In the genomic region with DNA sequence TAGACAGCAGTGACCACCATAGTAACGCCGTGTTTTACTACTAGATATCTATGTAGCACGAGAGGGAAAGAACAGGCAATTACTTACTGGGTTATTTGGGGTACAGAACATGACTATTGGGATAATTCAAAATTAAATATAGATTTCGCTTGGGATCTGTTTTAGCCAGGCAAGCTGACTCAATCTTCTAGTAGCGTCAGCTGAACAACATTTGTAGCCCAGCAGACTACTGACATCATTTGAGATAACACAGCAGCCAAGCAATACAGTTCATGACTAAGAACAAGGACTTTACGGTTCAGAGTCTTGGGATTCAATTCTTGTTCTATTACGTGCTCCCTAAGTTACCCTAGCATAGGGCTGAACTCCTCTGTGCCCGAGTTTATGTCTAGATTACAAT, we compare ENCODE assay signal across 15 mouse cellular contexts. TPM values are rescaled to one million over a fixed set of nuclear protein-coding genes. Genes with fewer than 3 reads are reported as not detected.
DNase-seq lines count a peak whose midpoint lies in the region; ATAC-seq and TF ChIP-seq lines count a peak whose summit lies in the region.
"Had no signal": no experiment of that assay in that cellular context is flagged by ENCODE, and none has a peak within 500 bp of the region (broad histone marks: within the 10 kb centered on the region; RNA-seq: fewer than 3 reads in every experiment).

No protein-coding gene starts in this region.

- TF ChIP-seq POLR2A in cortical plate, adult 2 months (IDR thresholded peaks at IDR 0.05; ENCODE audit: extremely low read depth, insufficient read depth, low read length) = no peak

- H3K9me3 ChIP-seq in ES-E14 (ENCODE audit: control insufficient read depth, insufficient read depth, low read depth, low read length) = no peaks in the 10 kb centered on the region
- H3K9me3 ChIP-seq in hindbrain, embryonic 10.5 days = no peaks in the 10 kb centered on the region
- no peaks in the 10 kb centered on the region for H3K9me3 ChIP-seq in midbrain, embryonic 13.5 days
- H3K9me3 ChIP-seq: limb, embryonic 10.5 days had no signal

- WGBS in hindbrain, embryonic 10.5 days = 89% methylated on average over 8 of the region's 8 CpGs
- WGBS in midbrain, embryonic 13.5 days = 75% methylated on average over 8 of the region's 8 CpGs

- in situ Hi-C loops in ES-E14 (cut with MboI; ENCODE audit: low sequenced_read_pairs in 2 of 2, unreplicated experiment in 2 of 2) = no loop called here

- no peak for ATAC-seq in midbrain, embryonic 13.5 days

- peak overlapping the region in 1 of 2 experiments; percentile 95; a peak in 1 of 4 replicates for H3K4me3 ChIP-seq in ES-E14 (ENCODE audit: insufficient read depth in 1 of 2, low read depth in 1 of 2, low read length in 2 of 2, poor library complexity in 1 of 2, severe bottlenecking in 1 of 2)
- peak overlapping the region; percentile 58 for H3K4me3 ChIP-seq in cortical plate, adult 2 months (ENCODE audit: insufficient read depth, low read length)
- peak overlapping the region; percentile 64 for H3K4me3 ChIP-seq in hindbrain, embryonic 10.5 days
- peak overlapping the region; percentile 57 for H3K4me3 ChIP-seq in midbrain, embryonic 13.5 days (replicated peaks)
- H3K4me3 ChIP-seq: erythroblast, embryonic 14.5 days had no signal

- no peak for DNase-seq in ES-E14 (ENCODE audit: low read depth, low spot score)
- DNase-seq in hindbrain, embryonic 10.5 days (ENCODE audit: low spot score) = no peak
- no peak for DNase-seq in kidney, postnatal 25 days
- no peak for DNase-seq in adrenal gland, adult 18-20 months (ENCODE audit: low spot score in 2 of 2)
- no peak for DNase-seq in thymus, postnatal 4 days
- DNase-seq in adipocyte (ENCODE audit: low spot score) = no peak
- DNase-seq: adrenal gland, postnatal 25 days; gastrocnemius, postnatal 14 days; lung, postnatal 14 days had no signal

- no peak for TF ChIP-seq CTCF in cortical plate, adult 2 months (IDR thresholded peaks at IDR 0.05; ENCODE audit: extremely low read depth, insufficient read depth, low read length)

- peaks cover 8 to 13% of the 10 kb centered on the region in 2 experiments; a peak in 3 of 4 replicates for H3K4me1 ChIP-seq in ES-E14 (ENCODE audit: control insufficient read depth in 2 of 2, insufficient read depth in 2 of 2, low read length in 2 of 2, poor library complexity in 1 of 2)
- H3K4me1 ChIP-seq in cortical plate, adult 2 months (ENCODE audit: control insufficient read depth, insufficient read depth, low read length) = peaks cover 5% of the 10 kb centered on the region
- peaks cover 37% of the 10 kb centered on the region for H3K4me1 ChIP-seq in hindbrain, embryonic 10.5 days (replicated peaks)
- H3K4me1 ChIP-seq in midbrain, embryonic 13.5 days (replicated peaks) = peaks cover 62% of the 10 kb centered on the region

- H3K27me3 ChIP-seq in hindbrain, embryonic 10.5 days (ENCODE audit: insufficient read depth, poor library complexity, severe bottlenecking) = no peaks in the 10 kb centered on the region
- no peaks in the 10 kb centered on the region for H3K27me3 ChIP-seq in midbrain, embryonic 13.5 days
- H3K27me3 ChIP-seq: CH12.LX had no signal

- no peak overlapping the region for H3K27ac ChIP-seq in ES-E14 (ENCODE audit: insufficient read depth, low read depth, low read length, poor library complexity, severe bottlenecking)
- H3K27ac ChIP-seq in cortical plate, adult 2 months (ENCODE audit: insufficient read depth, low read length) = no peak overlapping the region
- peak overlapping the region; percentile 89 for H3K27ac ChIP-seq in hindbrain, embryonic 10.5 days
- H3K27ac ChIP-seq in midbrain, embryonic 13.5 days = peak overlapping the region; percentile 92
- H3K27ac ChIP-seq: limb, embryonic 10.5 days; liver, embryonic 14.5 days had no signal

- peaks cover 3% of the 10 kb centered on the region; the same call in 1 of the 2 replicates for H3K36me3 ChIP-seq in ES-E14 (ENCODE audit: control insufficient read depth, insufficient read depth, low read length, poor library complexity, severe bottlenecking)
- H3K36me3 ChIP-seq in hindbrain, embryonic 10.5 days = peaks cover 36% of the 10 kb centered on the region
- peaks cover 13% of the 10 kb centered on the region for H3K36me3 ChIP-seq in midbrain, embryonic 13.5 days
- H3K36me3 ChIP-seq: limb, embryonic 10.5 days had no signal

- peak overlapping the region; percentile 61; the same call in 1 of the 2 replicates for H3K9ac ChIP-seq in ES-E14 (ENCODE audit: insufficient read depth, low read depth, low read length, poor library complexity, severe bottlenecking)
- H3K9ac ChIP-seq in midbrain, embryonic 13.5 days (replicated peaks) = peak overlapping the region; percentile 82
- H3K9ac ChIP-seq: liver, embryonic 14.5 days had no signal

- peak overlapping the region; percentile 73 for H3K4me2 ChIP-seq in midbrain, embryonic 13.5 days (replicated peaks)

TF ChIP-seq in ES-E14, 5 proteins besides CTCF, POLR2A, EP300 and RAD21:
- TF ChIP-seq MAFK (IDR thresholded peaks at IDR 0.05; ENCODE audit: insufficient read depth, low read depth, low read length) = no peak
- TF ChIP-seq ZC3H11A (IDR thresholded peaks at IDR 0.05; ENCODE audit: borderline replicate concordance, low read depth, low read length) = no peak
- no peak for TF ChIP-seq ZNF384 (IDR thresholded peaks at IDR 0.05; ENCODE audit: low read depth, low read length)

RNA-seq across cellular contexts. Expression of a gene that starts 11.9 kb away (rescaled TPM):
- 34.7 and 36.3 TPM in 2 replicates for total RNA-seq in ES-E14 (2012; rRNA removed)
- polyA plus RNA-seq in cortical plate, adult 2 months (2012; rRNA removed) = 24.4 and 24.5 TPM in 2 replicates
- 24.7 and 29.9 TPM in 2 replicates for polyA plus RNA-seq in hindbrain, embryonic 10.5 days (2016; fragmentation: Nextera tagmentation; extraction: Ambion mirVana)
- polyA plus RNA-seq in midbrain, embryonic 13.5 days (2015; fragmentation: Nextera tagmentation; extraction: Ambion mirVana) = 45.0 and 47.9 TPM in 2 replicates
- total RNA-seq in adrenal gland, adult 18-20 months (2021) = 1 to 10 TPM; 5.3 to 6.5 TPM

RNA-seq across cellular contexts. Expression of a gene that starts 33.7 kb away (rescaled TPM):
- 10.7 and 15.4 TPM in 2 replicates for total RNA-seq in ES-E14 (2012; rRNA removed)
- 20.0 and 20.6 TPM in 2 replicates for polyA plus RNA-seq in cortical plate, adult 2 months (2012; rRNA removed)
- polyA plus RNA-seq in hindbrain, embryonic 10.5 days (2016; fragmentation: Nextera tagmentation; extraction: Ambion mirVana) = 17.2 and 17.7 TPM in 2 replicates
- polyA plus RNA-seq in midbrain, embryonic 13.5 days (2015; fragmentation: Nextera tagmentation; extraction: Ambion mirVana) = 33.8 and 35.1 TPM in 2 replicates
- 10 to 100 TPM; 30.6 to 33.0 TPM for total RNA-seq in adrenal gland, adult 18-20 months (2021)

RNA-seq across cellular contexts. Expression of a gene that starts 56.5 kb away (rescaled TPM):
- total RNA-seq in ES-E14 (2012; rRNA removed) = 4.3 TPM in 2 replicates
- 32.2 and 32.7 TPM in 2 replicates for polyA plus RNA-seq in cortical plate, adult 2 months (2012; rRNA removed)
- 1.2 and 1.4 TPM in 2 replicates for polyA plus RNA-seq in hindbrain, embryonic 10.5 days (2016; fragmentation: Nextera tagmentation; extraction: Ambion mirVana)
- polyA plus RNA-seq in midbrain, embryonic 13.5 days (2015; fragmentation: Nextera tagmentation; extraction: Ambion mirVana) = 3.7 and 4.3 TPM in 2 replicates
- total RNA-seq in adrenal gland, adult 18-20 months (2021) = 10 to 100 TPM; 29.6 to 36.7 TPM

Comparison
In these comparisons a context has a peak if more than half of its experiments do, and no peak if none do; other contexts are left out.
1. H3K27ac ChIP-seq: peak in hindbrain, embryonic 10.5 days (single experiment) and midbrain, embryonic 13.5 days (single experiment); none in ES-E14 (single experiment) and cortical plate, adult 2 months (single experiment).